Mouse (Mus musculus): ENCODE data around the gene Tesc.

- TF ChIP-seq CTCF (conservative IDR thresholded peaks at IDR 0.05 in 1 of 2, IDR thresholded peaks at IDR 0.05 in 1 of 2; ENCODE audit: low read depth in 2 of 2, low read length in 2 of 2): no peak
- TF ChIP-seq EP300 (IDR thresholded peaks at IDR 0.05; ENCODE audit: low read length): no peak
- TF ChIP-seq E2F4 (IDR thresholded peaks at IDR 0.05; ENCODE audit: insufficient replicate concordance, low read depth, low read length): no peak
- TF ChIP-seq POLR2A (IDR thresholded peaks at IDR 0.05; ENCODE audit: low read depth, low read length): no peak
- TF ChIP-seq ZMIZ1 (IDR thresholded peaks at IDR 0.05; ENCODE audit: low read depth, low read length): no peak
- no peak for TF ChIP-seq KAT2A (IDR thresholded peaks at IDR 0.05; ENCODE audit: insufficient replicate concordance, low read length)
- TF ChIP-seq GABPA (IDR thresholded peaks at IDR 0.05; ENCODE audit: insufficient replicate concordance, low read depth, low read length): no peak
- TF ChIP-seq MAFK (IDR thresholded peaks at IDR 0.05; ENCODE audit: insufficient replicate concordance, low read length): no peak
- no peak for TF ChIP-seq HCFC1 (IDR thresholded peaks at IDR 0.05; ENCODE audit: low read depth, low read length)
- TF ChIP-seq USF1 (IDR thresholded peaks at IDR 0.05; ENCODE audit: low read depth, low read length): no peak
- no peak for TF ChIP-seq BHLHE40 (IDR thresholded peaks at IDR 0.05; ENCODE audit: low read depth, low read length)
These were observed 59.4 kb downstream of the Tesc start for GRCm38 (mm10) chr5:118086956-118087355.

All from CH12.LX (cell line).